Mouse (Mus musculus): ENCODE results near the gene Prcc. TPM values are rescaled to one million over a fixed set of nuclear protein-coding genes. Genes with fewer than 3 reads are reported as not detected.
"Not testable (repeated sequence)": the region's sequence is repeated elsewhere in the genome, so short reads cannot be mapped to it uniquely, and the experiment has no call there.

Prcc gene
- total and polyA plus RNA-seq, 2 experiments from 2014 or later = 20.9 to 97.8 TPM

GRCm38 (mm10) chr3:87884708-87885251 is 628 bp downstream of the Prcc start:
- no peak for TF ChIP-seq CTCF (IDR thresholded peaks at IDR 0.05; ENCODE audit: low read depth)
- peaks cover 20% of the 10 kb centered on the region for H3K4me1 ChIP-seq (ENCODE audit: insufficient read depth, low read length)
- H3K4me2 ChIP-seq (ENCODE audit: low read depth, low read length) = peak overlapping the region; percentile 97
- peak overlapping the region; percentile 99 for H3K4me3 ChIP-seq (ENCODE audit: low read length)
- DNase-seq (ENCODE audit: low spot score) (peak; percentile 62), ATAC-seq (peak; percentile 3; the same call in 1 of the 2 replicates)
- H3K27me3 ChIP-seq (ENCODE audit: insufficient read depth, low read length) = no peaks in the 10 kb centered on the region
- H3K36me3 ChIP-seq (ENCODE audit: insufficient read depth, low read length) = peaks cover 6% of the 10 kb centered on the region; the same call in 1 of the 2 replicates
- peak overlapping the region; percentile 93 for H3K9ac ChIP-seq (replicated peaks; ENCODE audit: low read length)
- WGBS = 0% methylated on average over 23 of the region's 28 CpGs
- no peaks in the 10 kb centered on the region for H3K9me3 ChIP-seq (ENCODE audit: low read length)
- peak overlapping the region; percentile 88 for H3K27ac ChIP-seq

GRCm38 (mm10) chr3:87884291-87884690 is 1.1 kb downstream of the Prcc start:
- 1% methylated on average over 3 of the region's 3 CpGs for WGBS
- no peaks in the 10 kb centered on the region for H3K9me3 ChIP-seq (ENCODE audit: low read length)
- H3K4me3 ChIP-seq (ENCODE audit: low read length) = peak overlapping the region; percentile 99
- H3K4me2 ChIP-seq (ENCODE audit: low read depth, low read length) = peak overlapping the region; percentile 97
- H3K9ac ChIP-seq (replicated peaks; ENCODE audit: low read length) = peak overlapping the region; percentile 93
- H3K27ac ChIP-seq = peak overlapping the region; percentile 88; the same call in 1 of the 2 replicates
- no peak for TF ChIP-seq CTCF (IDR thresholded peaks at IDR 0.05; ENCODE audit: low read depth)
- no peak for ATAC-seq
- H3K36me3 ChIP-seq (ENCODE audit: insufficient read depth, low read length) = peaks cover 6% of the 10 kb centered on the region; the same call in 1 of the 2 replicates
- no peak for DNase-seq (ENCODE audit: low spot score)
- H3K4me1 ChIP-seq (ENCODE audit: insufficient read depth, low read length) = peaks cover 20% of the 10 kb centered on the region
- no peaks in the 10 kb centered on the region for H3K27me3 ChIP-seq (ENCODE audit: insufficient read depth, low read length)

- H3K9ac ChIP-seq (replicated peaks; ENCODE audit: low read length) = no peak overlapping the region
- no peak overlapping the region for H3K4me3 ChIP-seq (ENCODE audit: low read length)
- ATAC-seq (no peak), DNase-seq (ENCODE audit: low spot score) (no peak)
- no peaks in the 10 kb centered on the region for H3K9me3 ChIP-seq (ENCODE audit: low read length)
- peaks cover 3% of the 10 kb centered on the region; the same call in 1 of the 2 replicates for H3K4me1 ChIP-seq (ENCODE audit: insufficient read depth, low read length)
- WGBS = 92% methylated on average over 4 of the region's 4 CpGs
- no peak overlapping the region for H3K27ac ChIP-seq
- no peak for TF ChIP-seq CTCF (IDR thresholded peaks at IDR 0.05; ENCODE audit: low read depth)
- H3K4me2 ChIP-seq (ENCODE audit: low read depth, low read length) = no peak overlapping the region
- peaks cover 6% of the 10 kb centered on the region; the same call in 1 of the 2 replicates for H3K36me3 ChIP-seq (ENCODE audit: insufficient read depth, low read length)
- no peaks in the 10 kb centered on the region for H3K27me3 ChIP-seq (ENCODE audit: insufficient read depth, low read length)
Measured at GRCm38 (mm10) chr3:87877730-87878129, 7.7 kb downstream of the Prcc start.

- 96% methylated on average over 4 of the region's 4 CpGs for WGBS
Measured at GRCm38 (mm10) chr3:87864111-87864510, 21.3 kb downstream of the Prcc start.

GRCm38 (mm10) chr3:87859813-87860212 is 25.6 kb downstream of the Prcc start:
- Histone ChIP-seq H3K36me3 (ENCODE audit: insufficient read depth, low read length) (peaks cover 48% of the 10 kb centered on the region), H3K4me1 (ENCODE audit: insufficient read depth, low read length) (no peaks in the 10 kb centered on the region), H3K9ac (replicated peaks; ENCODE audit: low read length) (no peak overlapping the region), H3K9me3 (ENCODE audit: low read length) (no peaks in the 10 kb centered on the region), H3K27ac (no peak overlapping the region), H3K4me3 (ENCODE audit: low read length) (no peak overlapping the region), H3K27me3 (ENCODE audit: insufficient read depth, low read length) (no peaks in the 10 kb centered on the region), H3K4me2 (ENCODE audit: low read depth, low read length) (no peak overlapping the region)
- WGBS = 29% methylated on average over 3 of the region's 3 CpGs
- ATAC-seq (peak; percentile 36; the same call in 1 of the 2 replicates), DNase-seq (ENCODE audit: low spot score) (peak; percentile 84)
- TF ChIP-seq CTCF (IDR thresholded peaks at IDR 0.05; ENCODE audit: low read depth) = peak; percentile 90

More at GRCm38 (mm10) chr3:87864111-87864510, 21.3 kb downstream of the Prcc start:
- H3K27me3 ChIP-seq (ENCODE audit: insufficient read depth, low read length); H3K4me1 ChIP-seq (ENCODE audit: insufficient read depth, low read length); H3K9me3 ChIP-seq (ENCODE audit: low read length); ATAC-seq; DNase-seq (ENCODE audit: low spot score); H3K4me3 ChIP-seq (ENCODE audit: low read length); H3K9ac ChIP-seq (replicated peaks; ENCODE audit: low read length); H3K27ac ChIP-seq; H3K4me2 ChIP-seq (ENCODE audit: low read depth, low read length): not testable (repeated sequence)
- peaks cover 64% of the 10 kb centered on the region for H3K36me3 ChIP-seq (ENCODE audit: insufficient read depth, low read length)

GRCm38 (mm10) chr3:87857666-87858065 is 27.7 kb downstream of the Prcc start:
- Histone ChIP-seq H3K9ac (replicated peaks; ENCODE audit: low read length) (no peak overlapping the region), H3K27me3 (ENCODE audit: insufficient read depth, low read length) (no peaks in the 10 kb centered on the region), H3K4me1 (ENCODE audit: insufficient read depth, low read length) (no peaks in the 10 kb centered on the region), H3K4me2 (ENCODE audit: low read depth, low read length) (no peak overlapping the region), H3K36me3 (ENCODE audit: insufficient read depth, low read length) (peaks cover 42% of the 10 kb centered on the region), H3K27ac (no peak overlapping the region), H3K4me3 (ENCODE audit: low read length) (no peak overlapping the region), H3K9me3 (ENCODE audit: low read length) (no peaks in the 10 kb centered on the region)
- ATAC-seq = no peak
- no peak for DNase-seq (ENCODE audit: low spot score)
- WGBS = 93% methylated on average over 8 of the region's 8 CpGs
- no peak for TF ChIP-seq CTCF (IDR thresholded peaks at IDR 0.05; ENCODE audit: low read depth)

GRCm38 (mm10) chr3:87855936-87856335 is 29.5 kb downstream of the Prcc start:
- H3K4me2 ChIP-seq (ENCODE audit: low read depth, low read length) = no peak overlapping the region
- H3K4me3 ChIP-seq (ENCODE audit: low read length) = no peak overlapping the region
- 88% methylated on average over 8 of the region's 8 CpGs for WGBS
- no peaks in the 10 kb centered on the region for H3K27me3 ChIP-seq (ENCODE audit: insufficient read depth, low read length)
- H3K27ac ChIP-seq = no peak overlapping the region
- no peaks in the 10 kb centered on the region for H3K9me3 ChIP-seq (ENCODE audit: low read length)
- ATAC-seq (no peak), DNase-seq (ENCODE audit: low spot score) (no peak)
- no peak for TF ChIP-seq CTCF (IDR thresholded peaks at IDR 0.05; ENCODE audit: low read depth)
- peaks cover 29% of the 10 kb centered on the region for H3K36me3 ChIP-seq (ENCODE audit: insufficient read depth, low read length)
- no peak overlapping the region for H3K9ac ChIP-seq (replicated peaks; ENCODE audit: low read length)
- H3K4me1 ChIP-seq (ENCODE audit: insufficient read depth, low read length) = no peaks in the 10 kb centered on the region
